Mouse (Mus musculus) induced T-regulatory cell, adult 2 months (primary cell): ENCODE measurements at regions not wholly inside any gene's neighbourhood (a gene's known extent, or its start where the extent isn't known, plus 50 kb on each side); places are given as distances from the start of the nearest gene placed in this dataset.

Experiments
- DNase-seq: peaks from one replicate; pipeline ENCODE4 v3.0.0-alpha.2; 2012; ENCODE audit warnings: low read depth

GRCm38 (mm10) chr15:24972020-24972419 is 441.5 kb downstream of the Basp1 start:
- DNase-seq, result no peak

- DNase-seq, result no peak
Observed at GRCm38 (mm10) chr15:24969391-24969812, 444.2 kb downstream of the Basp1 start.

GRCm38 (mm10) chr15:24968636-24969317 is 444.8 kb downstream of the Basp1 start:
- DNase-seq, result no peak

GRCm38 (mm10) chr15:24929742-24930141 is 483.8 kb downstream of the Basp1 start:
- no peak for DNase-seq

GRCm38 (mm10) chr15:24911866-24912265 is 501.7 kb downstream of the Basp1 start:
- DNase-seq, result no peak

- DNase-seq, result no peak
Observed at GRCm38 (mm10) chr15:24911466-24911865, 502.1 kb downstream of the Basp1 start.

GRCm38 (mm10) chr15:24906957-24907356 is 506.6 kb downstream of the Basp1 start:
- DNase-seq, result no peak

- no peak for DNase-seq
Observed at GRCm38 (mm10) chr15:24878846-24879245, 534.7 kb downstream of the Basp1 start.

- no peak for DNase-seq
Observed at GRCm38 (mm10) chr15:24877711-24878598, 535.6 kb downstream of the Basp1 start.

GRCm38 (mm10) chr15:24876157-24876731 is 537.3 kb downstream of the Basp1 start:
- no peak for DNase-seq

- DNase-seq, result no peak
Observed at GRCm38 (mm10) chr15:24840271-24840670, 573.3 kb downstream of the Basp1 start.

GRCm38 (mm10) chr15:24838390-24838789 is 575.2 kb downstream of the Basp1 start:
- no peak for DNase-seq

- no peak for DNase-seq
Observed at GRCm38 (mm10) chr15:24827881-24828280, 585.7 kb downstream of the Basp1 start.

GRCm38 (mm10) chr15:24827259-24827658 is 586.3 kb downstream of the Basp1 start:
- DNase-seq, result no peak

- no peak for DNase-seq
Observed at GRCm38 (mm10) chr15:24796836-24797235, 616.7 kb downstream of the Basp1 start.

- no peak for DNase-seq
Observed at GRCm38 (mm10) chr15:24793381-24793780, 620.2 kb downstream of the Basp1 start.

- no peak for DNase-seq
Observed at GRCm38 (mm10) chr15:24786336-24786735, 627.2 kb downstream of the Basp1 start.

GRCm38 (mm10) chr15:24778234-24778633 is 635.3 kb downstream of the Basp1 start:
- no peak for DNase-seq

GRCm38 (mm10) chr15:24751480-24752157 is 661.9 kb downstream of the Basp1 start:
- no peak for DNase-seq

GRCm38 (mm10) chr15:24743240-24743639 is 670.3 kb downstream of the Basp1 start:
- no peak for DNase-seq

GRCm38 (mm10) chr15:24725170-24725569 is 688.4 kb downstream of the Basp1 start:
- no peak for DNase-seq

GRCm38 (mm10) chr15:24724664-24725063 is 688.9 kb downstream of the Basp1 start:
- DNase-seq, result no peak
